Mouse (Mus musculus) bone marrow, adult 2 months (tissue): ENCODE measurements around the gene Mpped2.

ENCODE experiments used
- CTCF ChIP-seq: fragments of 200-500 bp; IDR thresholded peaks from 2 replicates; pipeline ENCODE4 v1.5.1; 2011; ENCODE audit warnings: low read length, control low read depth; ENCODE audit not compliant: control insufficient read depth, insufficient read depth
- POLR2A ChIP-seq: fragments of 200-500 bp; IDR thresholded peaks from 2 replicates; pipeline ENCODE4 v1.6.1; 2011; ENCODE audit warnings: low read depth, mild to moderate bottlenecking, control low read depth, low read length, borderline replicate concordance; ENCODE audit not compliant: control insufficient read depth

- TF ChIP-seq CTCF (no peak), POLR2A (no peak)
These were observed 60.6 kb downstream of the Mpped2 start for GRCm38 (mm10) chr2:106753703-106754102.
